Mouse (Mus musculus) T-cell, adult 2 months (primary cell): ENCODE measurements at regions not wholly inside any gene's neighbourhood (a gene's known extent, or its start where the extent isn't known, plus 50 kb on each side); places are given as distances from the start of the nearest gene placed in this dataset.

Experiments
- DNase-seq: peaks from one replicate; pipeline ENCODE4 v3.0.0; 2022; ENCODE audit warnings: low spot score

DNA sequence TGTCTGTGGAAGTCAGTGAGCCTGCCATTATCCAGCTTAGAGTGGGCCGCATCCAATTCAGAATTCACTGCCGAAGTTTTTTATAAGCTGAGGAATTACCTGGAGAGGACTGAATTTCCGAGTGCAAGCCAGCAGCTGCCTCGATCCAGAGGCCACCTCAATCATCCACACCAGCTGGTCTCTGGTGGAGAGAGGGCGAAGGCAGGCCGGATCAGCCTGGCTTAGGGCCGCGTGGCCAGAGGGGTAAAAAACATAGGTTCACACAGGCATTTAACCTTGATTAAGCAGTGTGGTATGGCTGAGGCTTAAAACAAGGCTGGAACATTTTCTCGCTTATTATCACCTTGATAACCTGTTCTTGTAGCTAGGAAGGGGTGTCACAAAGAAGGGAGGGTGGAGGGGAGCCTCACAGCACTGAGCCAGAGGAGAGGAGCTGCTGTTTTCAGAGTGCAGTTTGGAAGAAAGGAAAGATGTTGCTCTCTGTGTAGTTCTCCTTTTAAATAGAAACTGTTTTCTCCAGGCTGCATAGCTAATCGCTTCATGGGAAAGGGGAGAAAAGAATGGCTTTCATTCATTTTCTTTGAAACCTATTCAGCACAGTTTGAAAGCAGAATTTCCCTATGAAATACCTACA lies 135.1 kb upstream of the Noct start:
- no peak for DNase-seq

DNA sequence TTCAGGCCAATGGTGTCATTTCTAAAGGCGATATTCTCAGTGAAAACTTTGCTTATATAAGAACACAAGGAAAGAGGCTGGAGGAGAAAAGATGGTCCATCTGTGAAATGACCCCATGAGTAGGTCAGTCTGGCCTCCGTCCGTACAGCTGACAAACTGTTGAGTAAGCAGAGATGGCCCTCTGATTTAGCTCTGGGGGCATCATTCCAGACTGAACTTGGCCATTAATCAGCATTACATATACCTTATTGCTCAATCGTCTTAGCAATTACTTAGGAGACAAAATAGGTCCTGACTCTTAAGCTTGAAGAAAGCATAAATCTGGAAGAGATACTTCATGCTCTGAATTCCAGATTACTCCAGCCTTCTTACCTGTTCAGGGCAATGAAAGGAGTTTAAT lies 132.8 kb upstream of the Noct start:
- DNase-seq, result no peak

DNA sequence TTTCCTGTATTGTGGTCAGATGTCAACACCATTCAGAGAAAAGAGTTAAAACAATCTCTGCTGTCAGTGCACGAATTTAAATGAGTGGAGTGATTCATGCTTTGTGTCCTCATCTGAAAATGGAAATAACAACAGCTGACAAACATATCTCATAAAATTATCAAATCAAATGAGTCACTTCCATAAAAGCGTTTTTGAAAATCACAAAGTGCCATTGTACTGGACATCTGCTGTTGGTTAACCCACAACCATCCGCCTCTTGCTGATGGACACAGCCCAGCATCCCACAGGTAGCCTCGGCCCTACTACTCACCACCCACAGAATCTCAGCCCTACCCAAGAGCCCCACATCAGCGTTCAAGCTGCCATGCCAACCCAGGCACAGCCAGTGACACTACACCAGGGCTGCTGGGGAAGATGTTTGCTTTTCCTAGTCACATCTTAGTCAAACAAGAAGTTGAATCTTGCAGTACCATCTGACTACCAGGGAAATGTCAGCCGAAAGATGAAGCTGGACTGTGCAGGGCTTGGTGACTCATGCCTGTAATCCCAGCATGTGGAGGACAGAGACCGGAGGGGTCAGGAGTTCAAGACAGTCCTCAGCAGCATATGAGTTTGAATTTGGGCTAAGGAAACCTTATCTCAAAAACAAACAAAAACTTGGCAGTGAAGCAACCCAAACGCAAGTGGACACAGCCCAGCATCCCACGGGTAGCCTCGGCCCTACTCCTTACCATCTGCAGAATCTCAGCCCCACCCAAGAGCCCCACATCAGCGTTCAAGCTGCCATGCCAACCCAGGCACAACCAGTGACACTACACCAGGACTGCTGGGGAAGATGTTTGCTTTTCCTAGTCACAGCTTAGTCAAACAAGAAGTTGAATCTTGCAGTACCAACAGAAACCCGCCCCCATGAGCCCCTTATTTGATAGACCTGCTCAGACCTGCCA lies 131.9 kb upstream of the Noct start:
- DNase-seq, result no peak

DNA sequence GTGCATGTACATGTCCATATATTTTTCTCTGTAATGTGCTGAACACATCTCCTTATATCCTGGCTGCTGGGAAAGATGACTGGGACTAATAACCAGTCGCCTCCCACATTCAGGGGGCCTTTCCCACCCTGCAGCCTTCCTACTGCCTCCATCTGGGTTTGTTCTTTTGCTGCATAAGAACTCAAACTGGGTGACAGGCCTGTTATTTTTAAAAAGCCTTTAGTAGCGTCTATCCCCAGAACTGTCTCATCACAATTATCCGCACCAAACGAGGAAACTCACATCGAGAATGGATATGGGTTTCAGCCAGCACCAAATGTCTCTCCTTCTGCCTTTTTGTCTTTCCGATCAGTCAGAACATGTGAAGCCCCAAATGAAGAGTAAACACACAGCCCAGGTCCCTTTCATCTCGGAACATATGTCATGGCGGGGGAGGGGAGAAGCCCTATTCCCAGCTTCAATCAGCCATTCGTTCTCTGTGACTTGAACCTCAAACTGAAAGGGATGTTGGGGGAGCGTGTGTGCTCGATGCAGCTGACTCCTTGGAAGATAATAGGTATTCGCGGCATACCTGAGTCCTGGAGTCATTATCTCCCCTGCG lies 128.3 kb upstream of the Noct start:
- DNase-seq, result no peak

DNA sequence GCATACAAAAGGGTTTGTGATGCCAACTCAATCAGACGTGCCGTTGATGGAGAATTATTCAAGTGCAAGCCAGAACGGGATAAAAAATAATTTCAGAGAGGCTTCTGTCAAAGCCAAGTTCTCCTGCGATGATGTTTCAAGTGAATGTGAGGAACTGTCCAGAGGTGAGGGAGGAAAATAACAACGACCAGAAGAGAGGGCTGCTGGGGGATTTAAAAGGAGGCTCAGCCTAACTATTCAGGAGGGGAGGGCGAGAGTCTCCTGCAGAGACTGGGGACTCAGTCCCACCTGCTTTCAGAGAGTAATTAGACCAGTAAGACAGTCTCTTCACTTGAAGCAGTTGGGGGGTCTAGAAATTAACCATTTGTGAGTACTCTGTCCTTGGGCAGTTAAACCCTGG lies 127.7 kb upstream of the Noct start:
- no peak for DNase-seq

DNA sequence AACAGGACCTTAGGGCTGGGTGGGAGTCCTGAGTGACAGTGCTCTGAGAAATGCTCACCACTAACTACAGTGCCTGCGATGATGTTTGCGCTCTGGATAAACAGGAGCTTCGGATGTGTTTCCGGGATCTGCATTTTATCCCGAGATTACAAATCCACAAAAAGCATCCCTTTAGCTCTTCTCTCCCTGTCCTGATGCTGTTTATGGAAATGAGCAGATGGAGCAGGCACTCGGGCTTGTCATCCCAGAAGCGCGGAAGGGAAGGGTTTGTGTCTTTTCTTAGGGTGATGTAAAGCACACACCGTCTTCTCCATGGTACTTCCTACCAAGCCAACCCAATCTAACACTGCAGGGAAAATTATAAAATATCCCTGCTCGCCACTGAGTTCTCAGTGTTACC lies 126.9 kb upstream of the Noct start:
- DNase-seq, result no peak

DNA sequence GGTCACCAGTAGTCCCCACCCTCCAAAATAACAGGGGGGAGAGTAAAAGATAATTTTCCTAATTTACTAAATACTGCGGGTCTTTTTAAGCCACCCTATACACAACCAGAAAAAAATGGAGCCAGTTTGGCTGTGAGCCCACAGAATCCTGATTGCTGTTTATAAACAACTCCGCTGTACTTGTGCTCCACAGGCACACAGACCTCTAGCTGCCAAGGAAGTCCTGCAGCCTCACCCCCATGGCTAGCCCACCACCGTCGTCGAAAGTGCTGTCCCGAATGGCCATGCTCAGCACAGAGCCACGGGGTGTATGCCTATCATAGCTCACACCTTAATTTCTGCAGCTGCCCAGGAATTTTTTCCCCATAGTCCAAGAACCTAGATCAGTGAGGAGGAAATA lies 124.3 kb upstream of the Noct start:
- DNase-seq, result no peak

DNA sequence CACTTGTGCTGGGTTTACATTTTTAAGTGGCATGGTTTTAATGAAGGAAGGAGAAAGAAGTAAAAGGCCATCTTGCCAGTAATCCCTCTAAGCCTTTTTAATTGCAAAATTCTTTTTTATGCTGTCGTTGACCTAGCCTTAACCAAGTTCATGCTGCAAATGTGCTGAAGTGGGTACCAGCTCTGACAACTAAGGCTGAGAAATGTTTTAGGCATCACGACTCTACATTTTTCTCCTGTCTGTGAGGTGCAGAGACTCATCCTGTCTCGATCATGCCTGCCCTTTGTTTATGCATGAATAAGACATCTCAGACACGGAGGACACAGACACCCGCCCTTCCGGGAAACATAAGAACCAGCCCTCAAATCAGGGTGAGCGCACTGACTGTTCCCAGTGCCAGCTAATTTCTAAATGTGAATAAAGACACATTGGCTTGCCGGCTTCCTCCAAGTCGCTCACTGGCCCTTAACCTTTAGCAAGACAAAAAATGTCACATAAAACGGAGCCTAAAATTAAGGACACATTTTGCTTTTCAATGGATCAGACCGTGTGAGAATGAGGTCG lies 115.5 kb upstream of the Noct start:
- no peak for DNase-seq

DNA sequence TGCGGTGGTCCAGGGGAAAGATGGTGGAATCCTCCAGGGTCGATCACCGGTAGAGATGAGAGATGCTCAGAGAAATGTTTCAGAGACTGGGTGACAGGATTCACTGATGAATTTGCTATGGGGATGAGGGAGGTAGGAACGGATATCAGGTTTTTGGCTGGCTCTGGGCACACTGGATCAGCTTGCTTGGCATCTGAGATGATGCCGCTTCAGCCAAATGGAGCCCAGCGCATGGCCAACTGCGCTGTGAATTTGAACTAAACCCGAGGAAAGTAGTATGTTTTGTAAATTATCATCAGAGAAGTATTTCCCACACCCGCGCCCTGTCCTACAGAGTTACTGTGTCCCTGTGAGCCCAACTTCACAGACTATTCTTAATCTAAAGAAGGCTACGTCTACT lies 113.0 kb upstream of the Noct start:
- no peak for DNase-seq

DNA sequence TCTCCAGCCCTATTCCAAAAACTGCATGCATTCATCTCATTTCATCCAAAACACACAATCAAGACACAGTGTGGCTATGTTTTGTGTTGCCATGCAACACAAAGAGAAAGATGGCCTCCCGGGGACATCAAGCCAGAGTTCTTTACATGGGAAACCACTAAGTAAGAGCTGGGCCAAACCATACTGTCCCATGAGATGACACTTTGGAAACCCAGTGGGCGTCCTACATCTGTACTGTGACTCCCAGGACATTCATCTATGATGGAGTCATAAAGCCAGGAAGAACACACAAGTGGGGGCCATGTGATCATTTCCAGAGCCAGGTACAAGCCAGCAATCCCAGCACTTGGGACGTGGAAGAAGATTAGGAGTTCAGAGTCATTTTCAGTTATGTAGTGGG lies 111.9 kb upstream of the Noct start:
- no peak for DNase-seq

DNA sequence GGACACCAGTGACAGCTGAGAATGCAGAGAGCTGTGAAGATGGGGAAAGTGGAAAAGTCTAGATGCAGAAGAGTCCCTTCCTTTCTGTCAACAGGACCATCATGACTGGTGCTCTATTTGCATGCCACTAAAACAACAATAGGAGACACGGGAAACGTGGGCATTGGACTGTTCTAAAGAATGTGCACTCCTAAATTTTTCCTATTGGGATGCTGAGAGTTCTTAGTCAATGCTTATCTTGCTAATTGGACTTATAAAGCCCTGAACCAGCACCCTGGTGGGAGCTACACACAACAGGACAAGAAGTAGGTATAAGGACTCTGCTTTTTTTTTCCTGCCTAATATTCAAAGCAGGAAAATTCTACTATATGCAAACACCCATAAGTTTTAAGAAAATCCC lies 108.3 kb upstream of the Noct start:
- no peak for DNase-seq

DNA sequence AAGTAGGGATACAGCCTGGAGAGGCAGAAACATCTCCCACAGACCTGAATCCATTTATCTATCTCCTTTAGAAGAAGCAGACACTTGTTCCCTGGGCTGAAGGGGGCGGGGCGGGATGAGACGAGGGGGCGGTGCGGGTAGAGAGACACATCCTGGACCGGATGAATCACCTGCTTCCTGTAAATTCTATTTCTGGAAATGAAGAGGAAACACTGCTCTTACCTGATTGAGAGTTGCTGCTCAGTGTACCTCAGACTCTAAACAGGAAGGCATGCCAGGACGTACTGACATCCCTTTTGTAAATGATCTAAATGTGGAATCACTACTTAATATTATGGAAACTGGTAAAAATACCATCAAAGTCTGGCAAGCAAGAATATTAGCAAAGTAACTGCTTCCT lies 105.5 kb upstream of the Noct start:
- no peak for DNase-seq

DNA sequence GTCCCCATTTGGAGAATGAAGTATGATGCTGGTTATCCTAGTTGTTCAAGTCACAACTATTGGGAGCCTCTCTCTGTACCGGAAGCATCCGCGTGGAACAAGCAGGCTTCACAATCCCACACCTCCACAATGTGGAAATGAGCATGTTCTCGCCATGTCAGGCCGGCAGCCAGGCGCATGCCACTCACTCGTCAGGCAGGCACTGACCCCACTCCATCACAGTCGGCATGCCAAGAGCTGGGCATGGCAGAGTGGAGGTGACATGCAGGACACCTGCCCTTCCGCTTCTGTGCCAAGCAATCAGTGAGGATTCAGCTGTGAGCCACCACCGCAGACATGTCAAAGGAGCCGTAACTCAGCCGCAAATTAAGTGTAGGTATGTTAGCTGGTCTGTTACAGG lies 103.7 kb upstream of the Noct start:
- DNase-seq, result no peak

DNA sequence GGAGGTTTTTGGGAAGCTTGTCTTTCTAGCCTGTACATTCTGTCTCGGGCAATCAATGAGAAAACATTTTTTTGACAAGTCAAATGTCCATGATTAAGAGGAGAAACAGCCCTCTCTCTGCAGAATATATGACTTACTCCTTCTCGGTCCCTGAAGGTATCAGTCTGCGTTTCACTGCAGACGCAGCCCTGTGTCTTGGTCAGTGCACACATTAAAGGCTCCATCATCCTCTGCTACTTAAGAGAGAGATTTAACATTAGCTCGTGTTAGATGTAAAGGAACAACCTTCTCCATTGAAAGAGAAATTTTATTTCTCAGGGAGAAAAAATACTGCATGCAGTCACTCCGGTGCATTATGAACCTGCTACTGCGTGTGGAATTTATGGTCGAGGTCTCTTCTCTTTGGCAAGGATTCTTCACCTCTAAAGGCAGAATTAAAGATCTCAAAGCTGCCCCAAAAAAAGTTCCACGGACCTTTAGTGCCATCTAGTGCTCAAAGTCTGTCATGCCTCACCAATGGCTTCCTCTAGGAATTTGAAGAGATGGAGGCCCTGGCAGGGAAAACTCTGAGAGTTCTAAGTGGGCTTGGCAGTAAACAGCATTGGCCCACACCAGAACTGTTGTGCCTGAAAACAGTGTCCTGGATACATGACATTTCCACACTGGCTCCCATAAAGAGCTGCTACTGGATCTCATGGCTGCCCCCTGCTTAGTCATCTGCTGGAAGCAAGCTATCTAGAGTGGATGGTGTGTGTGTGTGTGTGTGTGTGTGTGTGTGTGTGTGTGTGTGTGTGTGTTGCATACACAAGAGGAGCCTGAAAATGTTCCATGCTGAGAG lies 102.3 kb upstream of the Noct start:
- peak; percentile 32 for DNase-seq

DNA sequence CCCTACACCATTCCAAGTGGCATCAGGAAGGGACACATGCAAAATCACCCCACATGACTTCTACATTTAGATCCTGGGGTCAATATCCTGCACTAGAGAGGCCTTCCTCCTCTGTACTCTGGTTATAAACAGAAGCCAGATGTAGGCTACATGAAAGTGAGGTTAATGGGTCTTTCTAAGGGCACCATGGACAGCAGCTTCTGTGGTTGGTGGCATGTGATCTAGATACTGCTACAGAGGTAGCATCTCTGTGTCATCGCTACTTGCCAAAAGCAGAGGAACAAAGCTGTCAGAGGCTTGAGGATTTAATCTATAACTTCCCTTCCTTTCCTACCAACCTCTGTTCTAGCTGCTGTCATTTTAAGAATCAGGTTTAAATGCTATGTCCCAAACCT lies 101.7 kb upstream of the Noct start:
- no peak for DNase-seq

DNA sequence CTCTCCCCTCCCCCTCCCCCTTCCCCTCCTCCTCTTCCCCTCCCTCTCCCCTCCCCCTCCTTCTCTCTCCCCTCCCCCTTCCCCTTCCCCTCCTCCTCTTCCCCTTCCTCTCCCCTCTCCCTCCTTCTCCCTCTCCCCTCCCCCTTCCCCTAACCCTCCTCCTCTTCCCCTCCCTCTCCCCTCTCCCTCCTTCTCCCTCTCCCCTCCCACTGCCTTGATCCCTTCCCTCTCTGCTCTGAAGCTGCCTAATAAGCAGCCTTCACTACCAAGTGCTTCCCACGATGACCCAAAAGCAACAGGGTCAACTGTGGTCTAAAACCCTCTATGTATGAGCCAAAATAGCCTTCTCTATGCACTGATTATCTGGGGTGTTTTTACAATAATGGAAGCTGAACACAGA lies 96.4 kb upstream of the Noct start:
- DNase-seq, result no peak

DNA sequence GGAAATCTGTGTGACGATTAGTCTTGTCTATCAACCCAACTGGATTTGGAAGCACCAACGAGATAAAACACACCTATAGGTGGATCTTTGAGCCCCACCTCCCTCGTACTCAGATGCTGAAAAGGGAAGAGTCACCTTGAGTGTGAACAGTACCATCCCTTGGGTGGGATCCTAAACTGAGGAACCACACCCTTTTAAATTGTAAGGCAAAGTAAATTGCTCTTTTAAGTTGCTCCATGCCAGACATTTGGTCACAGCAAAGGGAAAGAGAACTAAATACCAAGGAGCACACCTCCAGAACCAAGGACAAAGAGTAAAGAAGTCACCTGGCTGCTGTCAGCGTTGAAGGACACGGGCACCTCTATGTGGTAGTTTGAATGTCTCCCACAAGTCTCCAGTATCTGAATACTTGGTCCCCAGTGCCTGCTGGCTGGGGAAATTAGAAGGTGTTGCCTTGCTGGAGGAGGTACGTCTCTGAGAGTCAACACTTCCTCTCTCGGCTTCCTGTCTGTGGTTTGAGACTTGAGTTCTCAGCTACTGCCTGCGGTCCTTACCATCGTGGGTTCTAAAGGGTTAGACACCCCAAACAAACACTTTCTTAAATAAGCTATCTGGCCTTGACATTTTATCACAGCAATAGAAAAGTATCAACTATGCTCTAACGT lies 95.6 kb upstream of the Noct start:
- DNase-seq, result peak; percentile 69

DNA sequence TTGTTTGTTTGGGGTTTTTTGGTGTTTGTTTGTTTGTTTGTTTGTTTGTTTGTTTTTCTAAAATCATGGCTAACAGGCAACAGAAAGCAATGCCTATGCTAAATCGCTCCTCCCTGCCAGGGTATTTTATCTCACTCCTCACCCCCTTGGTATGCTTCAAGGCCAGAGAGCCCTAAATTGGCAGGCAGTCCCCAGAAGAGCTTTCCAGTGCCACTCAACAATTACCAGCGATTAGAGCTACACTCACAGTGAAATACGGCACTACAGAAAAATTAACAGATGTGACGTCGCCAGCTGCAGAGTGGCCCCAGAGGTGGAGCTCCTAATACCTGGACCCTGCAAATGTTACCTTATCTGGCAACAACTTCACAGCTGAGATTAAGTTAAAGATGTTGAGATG lies 93.5 kb upstream of the Noct start:
- no peak for DNase-seq

DNA sequence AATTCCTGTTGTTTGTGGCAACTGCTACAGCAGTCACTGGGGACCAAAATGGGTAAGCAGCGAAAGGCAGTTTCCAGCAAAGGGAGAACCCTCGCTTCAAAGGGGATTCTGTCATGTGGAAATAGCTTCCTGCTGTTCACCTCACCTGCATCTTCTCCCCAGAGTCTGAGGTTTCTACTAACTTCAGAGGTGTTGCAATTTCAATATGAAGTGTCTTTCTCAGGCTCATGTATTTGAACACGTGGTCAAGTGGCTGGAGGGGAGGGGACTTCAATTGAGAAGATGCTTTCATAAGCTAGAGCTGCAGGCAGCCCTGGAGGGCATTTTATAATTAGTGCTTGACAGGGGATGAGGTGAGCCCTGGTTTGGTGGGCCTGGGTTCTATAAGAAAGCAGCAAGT lies 92.9 kb upstream of the Noct start:
- no peak for DNase-seq

DNA sequence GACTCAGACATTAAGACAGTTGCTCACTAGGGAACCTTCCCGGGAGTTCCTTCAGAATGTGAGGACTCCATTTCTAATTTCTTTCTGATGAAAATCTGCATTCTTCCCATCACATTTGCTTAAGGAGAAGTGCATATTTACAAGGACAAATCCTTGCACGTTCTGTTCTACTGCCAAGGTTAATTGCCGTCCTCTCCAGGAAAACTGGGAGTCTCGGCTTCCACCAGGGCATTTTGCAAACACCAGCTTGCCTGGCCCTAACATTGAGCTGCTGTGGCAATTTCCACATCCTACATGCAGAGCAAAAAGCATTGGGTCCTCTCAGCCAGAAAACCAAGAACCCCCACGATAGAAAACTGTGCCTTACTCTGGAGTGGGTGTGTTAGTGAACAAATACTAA lies 91.5 kb upstream of the Noct start:
- DNase-seq, result no peak

DNA sequence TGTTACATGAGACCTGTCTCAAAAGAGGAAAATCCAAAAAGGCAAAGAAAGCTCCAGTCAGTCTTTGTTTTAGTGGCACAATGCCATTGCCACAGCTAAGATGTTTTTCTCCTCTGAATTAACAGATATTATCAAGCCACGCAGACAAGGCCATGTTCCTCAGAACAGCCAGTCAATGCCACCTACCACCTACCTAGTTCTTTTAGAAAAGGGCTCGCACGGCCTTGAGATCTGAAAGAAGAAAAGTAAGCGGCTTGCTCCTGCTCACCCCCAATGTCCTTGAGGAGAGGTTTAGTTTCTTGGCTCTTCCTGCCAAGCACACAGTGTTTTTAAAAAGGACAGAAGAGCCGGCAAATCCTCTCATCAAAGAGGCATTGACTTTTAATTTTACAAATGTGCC lies 88.7 kb upstream of the Noct start:
- no peak for DNase-seq
